Mouse (Mus musculus) forebrain, embryonic 10.5 days (tissue): ENCODE results near the gene Vps33b. TPM values are rescaled to one million over a fixed set of nuclear protein-coding genes. Genes with fewer than 3 reads are reported as not detected.
A peak's percentile ranks its signal among the peaks of the same experiment; 100 is the strongest.

Experiments used
- DNase-seq: peaks from one replicate; pipeline ENCODE4 v3.0.0-alpha.2; 2017; ENCODE audit warnings: low spot score; ENCODE audit errors: extremely low spot score
- H3K27ac ChIP-seq: fragments of 300-500 bp; sonication (generic); 2 replicates; pipeline ENCODE4 v1.5.1; 2016; ENCODE audit warnings: mild to moderate bottlenecking
- H3K27me3 ChIP-seq: fragments of 300-500 bp; sonication (generic); 2 replicates; pipeline ENCODE4 v1.6.1; 2016; ENCODE audit warnings: mild to moderate bottlenecking; ENCODE audit not compliant: poor library complexity, severe bottlenecking
- H3K36me3 ChIP-seq: fragments of 300-500 bp; sonication (generic); replicated peaks from 2 replicates; pipeline ENCODE4 v1.6.1; 2016; ENCODE audit warnings: mild to moderate bottlenecking, moderate library complexity
- H3K4me1 ChIP-seq: fragments of 300-500 bp; sonication (generic); 2 replicates; pipeline ENCODE4 v1.6.1; 2016
- H3K4me3 ChIP-seq: fragments of 300-500 bp; sonication (generic); 2 replicates; pipeline ENCODE4 v1.5.1; 2016; ENCODE audit warnings: mild to moderate bottlenecking, moderate library complexity
- H3K9me3 ChIP-seq: fragments of 300-500 bp; sonication (generic); 2 replicates; pipeline ENCODE4 v1.6.1; 2016; ENCODE audit warnings: mild to moderate bottlenecking, moderate library complexity
- WGBS: fragments of 180-500 bp; shearing (Covaris S2); methylation state at CpG from one replicate; pipeline ENCODE4 v1.1.7; 2016; 5-methylcytosine and 5-hydroxymethylcytosine counted together
- polyA plus RNA-seq: library from polyadenylated mRNA; unstranded; fragments of >200 nt; fragmentation: Nextera tagmentation; extraction: Ambion mirVana; gene quantifications from 2 replicates; pipeline ENCODE4 v1.2.1, GENCODE M21; 2016

Vps33b gene
- polyA plus RNA-seq, 1 experiment from 2014 or later: 17.3 TPM

- Histone ChIP-seq H3K4me1 (peaks cover 1% of the 10 kb centered on the region; the same call in 1 of the 2 replicates), H3K27me3 (no peaks in the 10 kb centered on the region), H3K4me3 (no peak overlapping the region), H3K9me3 (peaks cover 7% of the 10 kb centered on the region; the same call in 1 of the 2 replicates), H3K36me3 (peaks cover 100% of the 10 kb centered on the region), H3K27ac (no peak overlapping the region)
- WGBS: 96% methylated on average over 8 of the region's 8 CpGs
- DNase-seq: no peak
These were observed 60.8 kb downstream of the Vps33b start for GRCm38 (mm10) chr7:80330278-80330677.

- Histone ChIP-seq H3K9me3 (peaks cover 7% of the 10 kb centered on the region; the same call in 1 of the 2 replicates), H3K27me3 (no peaks in the 10 kb centered on the region), H3K36me3 (peaks cover 100% of the 10 kb centered on the region), H3K27ac (no peak overlapping the region), H3K4me3 (no peak overlapping the region), H3K4me1 (no peaks in the 10 kb centered on the region)
- no peak for DNase-seq
- 96% methylated on average over 19 of the region's 19 CpGs for WGBS
These were observed 62.0 kb downstream of the Vps33b start for GRCm38 (mm10) chr7:80331433-80331832.

GRCm38 (mm10) chr7:80334848-80335247, 65.4 kb downstream of the Vps33b start:
- peaks cover 20% of the 10 kb centered on the region for H3K4me1 ChIP-seq
- H3K4me3 ChIP-seq: no peak overlapping the region
- H3K27ac ChIP-seq: no peak overlapping the region
- H3K27me3 ChIP-seq: no peaks in the 10 kb centered on the region
- WGBS: 94% methylated on average over 4 of the region's 4 CpGs
- peaks cover 7% of the 10 kb centered on the region; the same call in 1 of the 2 replicates for H3K9me3 ChIP-seq
- no peak for DNase-seq
- peaks cover 83% of the 10 kb centered on the region for H3K36me3 ChIP-seq

GRCm38 (mm10) chr7:80336932-80337331, 67.5 kb downstream of the Vps33b start:
- peaks cover 62% of the 10 kb centered on the region for H3K36me3 ChIP-seq
- 94% methylated on average over 3 of the region's 3 CpGs for WGBS

GRCm38 (mm10) chr7:80339371-80339770, 69.9 kb downstream of the Vps33b start:
- peaks cover 15% of the 10 kb centered on the region for H3K27me3 ChIP-seq
- no peak for DNase-seq
- WGBS: 10% methylated on average over 17 of the region's 17 CpGs
- no peaks in the 10 kb centered on the region for H3K9me3 ChIP-seq
- H3K4me1 ChIP-seq: peaks cover 59% of the 10 kb centered on the region
- peak overlapping the region; percentile 86 for H3K27ac ChIP-seq
- peak overlapping the region; percentile 75 for H3K4me3 ChIP-seq
- peaks cover 38% of the 10 kb centered on the region for H3K36me3 ChIP-seq

More at GRCm38 (mm10) chr7:80336932-80337331, 67.5 kb downstream of the Vps33b start:
- Histone ChIP-seq H3K4me1 (peaks cover 39% of the 10 kb centered on the region), H3K4me3 (no peak overlapping the region), H3K9me3 (peaks cover 7% of the 10 kb centered on the region; the same call in 1 of the 2 replicates), H3K27me3 (peaks cover 10% of the 10 kb centered on the region), H3K27ac (no peak overlapping the region)
- no peak for DNase-seq

GRCm38 (mm10) chr7:80339793-80340628, 70.6 kb downstream of the Vps33b start:
- peak; percentile 97 for DNase-seq
- peaks cover 31% of the 10 kb centered on the region for H3K36me3 ChIP-seq
- H3K27ac ChIP-seq: peak overlapping the region; percentile 86
- H3K27me3 ChIP-seq: peaks cover 15% of the 10 kb centered on the region
- peaks cover 59% of the 10 kb centered on the region for H3K4me1 ChIP-seq
- no peaks in the 10 kb centered on the region for H3K9me3 ChIP-seq
- under 1% methylated on average over 45 of the region's 45 CpGs for WGBS
- H3K4me3 ChIP-seq: peak overlapping the region; percentile 75

GRCm38 (mm10) chr7:80340793-80341192, 71.3 kb downstream of the Vps33b start, which contains the start of gene Unc45a:
Gene Unc45a (minus strand): TSS chr7:80341005.
- 3% methylated on average over 11 of the region's 11 CpGs for WGBS
- H3K4me1 ChIP-seq: peaks cover 59% of the 10 kb centered on the region
- peak within 1 kb of the TSS; percentile 86 for H3K27ac ChIP-seq
- peaks cover 29% of the 10 kb centered on the region for H3K36me3 ChIP-seq
- H3K9me3 ChIP-seq: peaks cover 5% of the 10 kb centered on the region; the same call in 1 of the 2 replicates
- H3K27me3 ChIP-seq: peaks cover 15% of the 10 kb centered on the region
- peak within 1 kb of the TSS; percentile 75 for H3K4me3 ChIP-seq
- DNase-seq: peak; percentile 74

Other genes with a start within 250 kb of the Vps33b start
- gene Zfp710, start 244.8 kb upstream of the Vps33b start, polyA plus RNA-seq: 33.3 and 33.4 TPM in 2 replicates
- 462 and 476 TPM in 2 replicates for gene Idh2, start 154.3 kb upstream of the Vps33b start, polyA plus RNA-seq
- gene Sema4b, start 82.8 kb upstream of the Vps33b start, polyA plus RNA-seq: 15.1 and 15.9 TPM in 2 replicates
- 69.0 and 70.2 TPM in 2 replicates for gene Cib1, start 36.8 kb upstream of the Vps33b start, polyA plus RNA-seq
- gene Gdpgp1, start 36.8 kb upstream of the Vps33b start, polyA plus RNA-seq: 6.3 and 6.7 TPM in 2 replicates
- 0.84 and 0.99 TPM in 2 replicates for gene Ttll13, start 23.3 kb upstream of the Vps33b start, polyA plus RNA-seq
- gene Ngrn, start 8.4 kb upstream of the Vps33b start, polyA plus RNA-seq: 43.0 and 44.9 TPM in 2 replicates
- gene Prc1, start 24.8 kb downstream of the Vps33b start, polyA plus RNA-seq: 242 and 249 TPM in 2 replicates
- 12.3 and 14.1 TPM in 2 replicates for gene Rccd1, start 54.8 kb downstream of the Vps33b start, polyA plus RNA-seq
- gene Unc45a, start 71.4 kb downstream of the Vps33b start, polyA plus RNA-seq: 42.0 and 44.0 TPM in 2 replicates
- 25.2 and 27.9 TPM in 2 replicates for gene Hddc3, start 73.5 kb downstream of the Vps33b start, polyA plus RNA-seq
- 17.0 and 17.8 TPM in 2 replicates for gene Man2a2, start 101.7 kb downstream of the Vps33b start, polyA plus RNA-seq
- 7.2 and 9.2 TPM in 2 replicates for gene Fes, start 118.3 kb downstream of the Vps33b start, polyA plus RNA-seq
- 3.3 and 3.9 TPM in 2 replicates for gene Furin, start 135.8 kb downstream of the Vps33b start, polyA plus RNA-seq